Mouse (Mus musculus): ENCODE data around the gene St5.

St5 gene

GRCm38 (mm10) chr7:109695339-109695726 is 8.1 kb downstream of the St5 start:
- no peak for DNase-seq

GRCm38 (mm10) chr7:109694576-109695338 is 8.6 kb downstream of the St5 start:
- no peak for DNase-seq

- DNase-seq, result no peak
Measured at GRCm38 (mm10) chr7:109690961-109691360, 12.4 kb downstream of the St5 start.

- no peak for DNase-seq
Measured at GRCm38 (mm10) chr7:109690101-109690500, 13.3 kb downstream of the St5 start.

- no peak for DNase-seq
Measured at GRCm38 (mm10) chr7:109686585-109687128, 16.7 kb downstream of the St5 start.

- DNase-seq, result no peak
Measured at GRCm38 (mm10) chr7:109680879-109681278, 22.5 kb downstream of the St5 start.

- DNase-seq, result no peak
Measured at GRCm38 (mm10) chr7:109680284-109680683, 23.1 kb downstream of the St5 start.

GRCm38 (mm10) chr7:109674944-109675628 is 28.3 kb downstream of the St5 start:
- DNase-seq, result no peak

- peak; percentile 42 for DNase-seq
Measured at GRCm38 (mm10) chr7:109671581-109672471, 31.6 kb downstream of the St5 start.

- DNase-seq, result no peak
Measured at GRCm38 (mm10) chr7:109669426-109670170, 33.8 kb downstream of the St5 start.

GRCm38 (mm10) chr7:109666664-109667063 is 36.7 kb downstream of the St5 start:
- no peak for DNase-seq

- DNase-seq, result no peak
Measured at GRCm38 (mm10) chr7:109662626-109663025, 40.8 kb downstream of the St5 start.

- no peak for DNase-seq
Measured at GRCm38 (mm10) chr7:109659278-109659677, 44.1 kb downstream of the St5 start.

- no peak for DNase-seq
Measured at GRCm38 (mm10) chr7:109657884-109658283, 45.5 kb downstream of the St5 start.

- no peak for DNase-seq
Measured at GRCm38 (mm10) chr7:109654871-109655270, 48.5 kb downstream of the St5 start.

GRCm38 (mm10) chr7:109648812-109649594 is 54.4 kb downstream of the St5 start:
- DNase-seq, result no peak

GRCm38 (mm10) chr7:109646574-109646973 is 56.8 kb downstream of the St5 start:
- DNase-seq, result no peak

- DNase-seq, result no peak
Measured at GRCm38 (mm10) chr7:109643305-109643994, 60.0 kb downstream of the St5 start.

GRCm38 (mm10) chr7:109641963-109642362 is 61.4 kb downstream of the St5 start:
- no peak for DNase-seq

GRCm38 (mm10) chr7:109641102-109641501 is 62.3 kb downstream of the St5 start:
- DNase-seq, result no peak

- DNase-seq, result no peak
Measured at GRCm38 (mm10) chr7:109637391-109637790, 66.0 kb downstream of the St5 start.

Data from cerebellum, adult 11 months (tissue).